Mouse (Mus musculus): ENCODE measurements at regions not wholly inside any gene's neighbourhood (a gene's known extent, or its start where the extent isn't known, plus 50 kb on each side); places are given as distances from the start of the nearest gene placed in this dataset.

- TF ChIP-seq CTCF (IDR thresholded peaks at IDR 0.05; ENCODE audit: low read depth, low read length), result no peak
- no peak for TF ChIP-seq POLR2A (IDR thresholded peaks at IDR 0.05; ENCODE audit: borderline replicate concordance, low read depth, low read length)
Measured at GRCm38 (mm10) chr11:113143839-113144627, 362.0 kb downstream of the Sox9 start.

Measured in bone marrow macrophage, adult 2 months (primary cell).